In the genomic region with DNA sequence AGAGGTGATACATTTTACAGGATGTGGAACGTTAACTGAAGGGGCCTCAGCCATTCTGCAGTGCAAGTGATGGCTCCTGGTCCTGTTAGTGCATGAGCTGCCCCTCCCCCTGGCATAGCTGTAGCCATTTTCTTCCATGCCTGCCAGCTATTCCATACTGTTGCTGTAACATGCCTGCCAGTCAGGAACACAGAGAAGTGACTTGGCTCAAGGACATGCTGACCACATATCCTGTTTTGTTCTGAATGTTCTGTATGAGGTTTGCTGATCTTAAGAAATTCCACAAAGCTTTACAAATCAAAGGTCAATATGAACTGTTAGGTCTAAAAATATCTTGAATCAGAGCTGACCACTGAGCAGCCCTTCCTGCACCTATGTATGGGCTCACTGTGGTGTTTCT, we compare ENCODE assay signal across 22 mouse cellular contexts. TPM values are rescaled to one million over a fixed set of nuclear protein-coding genes. Genes with fewer than 3 reads are reported as not detected.
DNase-seq lines count a peak whose midpoint lies in the region; ATAC-seq and TF ChIP-seq lines count a peak whose summit lies in the region.
"Had no signal": no experiment of that assay in that cellular context is flagged by ENCODE, and none has a peak within 500 bp of the region (broad histone marks: within the 10 kb centered on the region; RNA-seq: fewer than 3 reads in every experiment).

No protein-coding gene starts in this region.

- peak; percentile 28; the same call in 1 of the 2 replicates for TF ChIP-seq EP300 in liver, postnatal 0 days (IDR thresholded peaks at IDR 0.05; ENCODE audit: low read depth)

- no peak overlapping the region for H3K9ac ChIP-seq in liver, postnatal 0 days (replicated peaks)
- H3K9ac ChIP-seq in liver, embryonic 12.5 days, result no peak overlapping the region
- H3K9ac ChIP-seq: hindbrain, embryonic 12.5 days; lung, embryonic 15.5 days had no signal

- intact Hi-C loops in heart, postnatal 10 days (cut with DNase I), result no loop called here

- TF ChIP-seq CTCF in liver, postnatal 0 days (IDR thresholded peaks at IDR 0.05; ENCODE audit: low read depth), result no peak
- no peak for TF ChIP-seq CTCF in bone marrow macrophage, adult 2 months (IDR thresholded peaks at IDR 0.05; ENCODE audit: low read depth, low read length)

- H3K4me3 ChIP-seq in liver, postnatal 0 days (ENCODE audit: low read depth, low read length), result no peak overlapping the region
- H3K4me3 ChIP-seq in liver, embryonic 12.5 days, result no peak overlapping the region
- no peak overlapping the region for H3K4me3 ChIP-seq in bone marrow macrophage, adult 2 months (ENCODE audit: insufficient read depth, low read length)
- H3K4me3 ChIP-seq: hindbrain, embryonic 12.5 days; lung, embryonic 15.5 days had no signal

- DNase-seq in heart, adult 11 months, result peak; percentile 87
- DNase-seq in heart, postnatal 10 days, result no peak
- DNase-seq in liver, postnatal 0 days, result no peak
- peak; percentile 55 for DNase-seq in 416B (ENCODE audit: low read depth)
- DNase-seq in urinary bladder, adult 2 months (ENCODE audit: low spot score), result no peak
- DNase-seq: cerebellum, adult 11 months; cerebellum, postnatal 10 days; embryo, embryonic 11 days; heart, postnatal 14 days; retina, postnatal 1 day had no signal

- H3K4me1 ChIP-seq in liver, postnatal 0 days (ENCODE audit: insufficient read depth), result peaks cover 14% of the 10 kb centered on the region
- H3K4me1 ChIP-seq in liver, embryonic 12.5 days, result peaks cover 5% of the 10 kb centered on the region; the same call in 1 of the 2 replicates
- peaks cover 25% of the 10 kb centered on the region for H3K4me1 ChIP-seq in bone marrow macrophage, adult 2 months (ENCODE audit: control insufficient read depth, insufficient read depth, low read length)
- H3K4me1 ChIP-seq: hindbrain, embryonic 12.5 days; lung, embryonic 15.5 days had no signal

- H3K27me3 ChIP-seq in liver, postnatal 0 days (ENCODE audit: insufficient read depth, low read length), result no peaks in the 10 kb centered on the region
- no peaks in the 10 kb centered on the region; the same call in 1 of the 2 replicates for H3K27me3 ChIP-seq in liver, embryonic 12.5 days (replicated peaks)
- H3K27me3 ChIP-seq: hindbrain, embryonic 12.5 days; lung, embryonic 15.5 days; Patski had no signal

- no peaks in the 10 kb centered on the region for H3K36me3 ChIP-seq in liver, postnatal 0 days (replicated peaks; ENCODE audit: insufficient read depth, low read length)
- no peaks in the 10 kb centered on the region for H3K36me3 ChIP-seq in liver, embryonic 12.5 days
- H3K36me3 ChIP-seq: hindbrain, embryonic 12.5 days; lung, embryonic 15.5 days had no signal

- H3K4me2 ChIP-seq in liver, postnatal 0 days (ENCODE audit: low read depth, low read length), result no peak overlapping the region
- no peak overlapping the region for H3K4me2 ChIP-seq in liver, embryonic 12.5 days
- H3K4me2 ChIP-seq: heart, embryonic 11.5 days; hindbrain, embryonic 12.5 days; lung, embryonic 15.5 days; midbrain, embryonic 11.5 days had no signal

- no peaks in the 10 kb centered on the region for H3K9me3 ChIP-seq in liver, postnatal 0 days (ENCODE audit: low read length)
- no peaks in the 10 kb centered on the region for H3K9me3 ChIP-seq in liver, embryonic 12.5 days (replicated peaks)
- H3K9me3 ChIP-seq: hindbrain, embryonic 12.5 days; lung, embryonic 15.5 days had no signal

- H3K27ac ChIP-seq in liver, postnatal 0 days (ENCODE audit: low read depth), result peak overlapping the region; percentile 85
- no peak overlapping the region for H3K27ac ChIP-seq in liver, embryonic 12.5 days
- peak overlapping the region; percentile 75 for H3K27ac ChIP-seq in bone marrow macrophage, adult 2 months (ENCODE audit: insufficient read depth, low read depth, low read length)
- H3K27ac ChIP-seq: hindbrain, embryonic 12.5 days; kidney, postnatal 0 days; lung, embryonic 15.5 days; stomach, postnatal 0 days had no signal

- 65% methylated on average over 1 of the region's 1 CpGs for WGBS in liver, postnatal 0 days (ENCODE audit: insufficient replicate concordance)
- WGBS in liver, embryonic 12.5 days (ENCODE audit: insufficient replicate concordance), result 37% methylated on average over 1 of the region's 1 CpGs

- TF ChIP-seq POLR2A in bone marrow macrophage, adult 2 months (IDR thresholded peaks at IDR 0.05; ENCODE audit: borderline replicate concordance, low read depth, low read length), result no peak

- ATAC-seq in liver, postnatal 0 days, result peak; percentile 60
- no peak for ATAC-seq in liver, embryonic 12.5 days
- ATAC-seq: forebrain, embryonic 16.5 days; inflammation-experienced regulatory T-cells, adult 6 months; Patski had no signal

RNA-seq across cellular contexts. Expression of gene Kyat1, which starts 7.3 kb away (rescaled TPM):
- total RNA-seq in heart, postnatal 10 days (2021), result 10 to 100 TPM; 44.5 to 44.6 TPM
- 32.2 and 32.3 TPM in 2 replicates for polyA plus RNA-seq in liver, postnatal 0 days (2015; fragmentation: Nextera tagmentation; extraction: Ambion mirVana)
- 11.3 and 11.4 TPM in 2 replicates for polyA plus RNA-seq in liver, embryonic 12.5 days (2016; fragmentation: Nextera tagmentation; extraction: Ambion mirVana)
- 3.5 and 3.9 TPM in 2 replicates for polyA plus RNA-seq in bone marrow macrophage, adult 2 months (2012; ENCODE audit: insufficient read depth, insufficient read length, missing spikeins)
- 75.5 and 103 TPM in 2 replicates for polyA plus RNA-seq in urinary bladder, adult 2 months (2012; rRNA removed)

RNA-seq across cellular contexts. Expression of gene Lrrc8a, which starts 24.6 kb away (rescaled TPM):
- total RNA-seq in heart, postnatal 10 days (2021), result 10 to 100 TPM; 72.1 to 91.7 TPM
- 18.6 and 20.3 TPM in 2 replicates for polyA plus RNA-seq in liver, postnatal 0 days (2015; fragmentation: Nextera tagmentation; extraction: Ambion mirVana)
- polyA plus RNA-seq in liver, embryonic 12.5 days (2016; fragmentation: Nextera tagmentation; extraction: Ambion mirVana), result 12.8 and 13.9 TPM in 2 replicates
- polyA plus RNA-seq in bone marrow macrophage, adult 2 months (2012; ENCODE audit: insufficient read depth, insufficient read length, missing spikeins), result 17.0 and 18.9 TPM in 2 replicates
- polyA plus RNA-seq in urinary bladder, adult 2 months (2012; rRNA removed), result 24.3 and 30.2 TPM in 2 replicates

RNA-seq across cellular contexts. Expression of gene Gm28035, which starts 27.4 kb away (rescaled TPM):
- total RNA-seq in heart, postnatal 10 days (2021), result 1 to 10 TPM; 1.3 to 2.7 TPM
- polyA plus RNA-seq in liver, postnatal 0 days (2015; fragmentation: Nextera tagmentation; extraction: Ambion mirVana), result 0.14 and 0.18 TPM in 2 replicates
- polyA plus RNA-seq in liver, embryonic 12.5 days (2016; fragmentation: Nextera tagmentation; extraction: Ambion mirVana), result 0.11 and 0.12 TPM in 2 replicates
- polyA plus RNA-seq in bone marrow macrophage, adult 2 months (2012; ENCODE audit: insufficient read depth, insufficient read length, missing spikeins), result 0.91 and 1.6 TPM in 2 replicates
- polyA plus RNA-seq in urinary bladder, adult 2 months (2012; rRNA removed), result 4.1 and 5.4 TPM in 2 replicates
- total RNA-seq: monocyte, adult 5-6 weeks had no signal
- polyA plus RNA-seq: heart, embryonic 11.5 days had no signal

RNA-seq across cellular contexts. Expression of gene Spout1, which starts 34.7 kb away (rescaled TPM):
- total RNA-seq in heart, postnatal 10 days (2021), result 1 to 10 TPM; 7.0 to 7.1 TPM
- polyA plus RNA-seq in liver, postnatal 0 days (2015; fragmentation: Nextera tagmentation; extraction: Ambion mirVana), result 12.8 and 13.7 TPM in 2 replicates
- 54.4 and 55.1 TPM in 2 replicates for polyA plus RNA-seq in liver, embryonic 12.5 days (2016; fragmentation: Nextera tagmentation; extraction: Ambion mirVana)
- 12.5 and 12.9 TPM in 2 replicates for polyA plus RNA-seq in bone marrow macrophage, adult 2 months (2012; ENCODE audit: insufficient read depth, insufficient read length, missing spikeins)
- polyA plus RNA-seq in urinary bladder, adult 2 months (2012; rRNA removed), result 25.0 and 26.9 TPM in 2 replicates

RNA-seq across cellular contexts. Expression of gene Endog, which starts 41.7 kb away (rescaled TPM):
- 10 to 100 TPM; 59.1 to 60.2 TPM for total RNA-seq in heart, postnatal 10 days (2021)
- 51.2 and 56.3 TPM in 2 replicates for polyA plus RNA-seq in liver, postnatal 0 days (2015; fragmentation: Nextera tagmentation; extraction: Ambion mirVana)
- 23.0 and 23.3 TPM in 2 replicates for polyA plus RNA-seq in liver, embryonic 12.5 days (2016; fragmentation: Nextera tagmentation; extraction: Ambion mirVana)
- 5.4 and 6.4 TPM in 2 replicates for polyA plus RNA-seq in bone marrow macrophage, adult 2 months (2012; ENCODE audit: insufficient read depth, insufficient read length, missing spikeins)
- 26.0 and 26.4 TPM in 2 replicates for polyA plus RNA-seq in urinary bladder, adult 2 months (2012; rRNA removed)

Comparison
In these comparisons a context has a peak if more than half of its experiments do, and no peak if none do; other contexts are left out.
1. DNase-seq: peak in heart, adult 11 months (single experiment) and 416B (single experiment); none in heart, postnatal 10 days (0 of 2), liver, postnatal 0 days (single experiment) and urinary bladder, adult 2 months (single experiment).